Mouse (Mus musculus): Measurements from ENCODE around the gene 6430531B16Rik. TPM values are rescaled to one million over a fixed set of nuclear protein-coding genes. Genes with fewer than 3 reads are reported as not detected.

6430531B16Rik gene
- polyA plus RNA-seq, 1 experiment from 2014 or later, result 0.31 TPM

DNA sequence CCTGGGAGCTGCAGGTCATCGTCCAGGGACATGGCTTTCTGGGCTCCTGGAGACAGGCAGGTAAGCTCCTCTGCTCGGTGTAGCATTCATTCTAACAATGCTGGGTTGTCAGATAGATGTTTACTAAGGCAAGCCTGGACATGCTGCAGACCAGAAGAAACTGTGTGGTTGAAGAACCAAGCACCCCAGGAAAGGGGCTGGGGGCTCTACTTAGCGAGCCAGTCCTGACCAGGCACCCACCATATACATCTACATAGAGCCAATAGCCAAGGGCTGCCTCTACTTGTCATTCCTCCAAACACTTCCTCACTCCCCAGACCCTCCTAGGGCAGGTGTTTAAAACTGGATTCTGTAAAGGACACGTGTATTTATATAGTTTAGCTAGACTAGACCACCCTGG lies 15.6 kb upstream of the 6430531B16Rik start:
- Histone ChIP-seq H3K4me3 (ENCODE audit: low read depth, low read length) (no peak overlapping the region), H3K36me3 (ENCODE audit: control insufficient read depth, insufficient read depth, low read length) (peaks cover 6% of the 10 kb centered on the region; the same call in 1 of the 2 replicates), H3K27me3 (ENCODE audit: control insufficient read depth, insufficient read depth, low read length) (no peaks in the 10 kb centered on the region), H3K27ac (replicated peaks; ENCODE audit: low read depth, low read length) (no peak overlapping the region), H3K9ac (ENCODE audit: low read length) (no peak overlapping the region), H3K9me3 (ENCODE audit: control insufficient read depth, low read length) (no peaks in the 10 kb centered on the region), H3K4me1 (ENCODE audit: control insufficient read depth, insufficient read depth, low read length) (no peaks in the 10 kb centered on the region), H3K4me2 (ENCODE audit: low read depth, severe bottlenecking) (no peak overlapping the region)
- 77% methylated on average over 4 of the region's 4 CpGs for WGBS
- ATAC-seq (ENCODE audit: insufficient number of reproducible peaks, low FRiP score, low TSS enrichment, low read depth) (no peak), DNase-seq (ENCODE audit: low spot score) (no peak)

DNA sequence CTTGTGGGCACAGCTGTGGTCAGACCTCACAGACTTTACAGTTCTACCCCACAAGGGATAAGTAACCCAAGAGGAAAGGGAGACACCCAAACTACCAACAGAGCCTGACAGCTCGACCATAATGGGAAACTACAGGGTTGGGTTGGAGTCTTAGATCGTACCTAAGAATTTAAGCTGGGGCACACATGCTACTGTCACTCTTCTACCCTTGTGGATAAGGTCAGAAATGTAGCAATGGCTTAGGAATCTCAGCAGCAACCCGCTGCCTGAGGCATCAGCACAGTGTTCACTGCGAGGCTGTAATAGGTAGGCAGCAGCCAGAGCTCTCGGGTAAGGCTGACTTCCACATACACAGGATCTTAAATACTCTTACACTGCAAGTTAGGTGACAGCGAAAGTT lies 15.0 kb upstream of the 6430531B16Rik start:
- Histone ChIP-seq H3K27ac (replicated peaks; ENCODE audit: low read depth, low read length) (no peak overlapping the region), H3K36me3 (ENCODE audit: control insufficient read depth, insufficient read depth, low read length) (peaks cover 5% of the 10 kb centered on the region; the same call in 1 of the 2 replicates), H3K27me3 (ENCODE audit: control insufficient read depth, insufficient read depth, low read length) (no peaks in the 10 kb centered on the region), H3K9ac (ENCODE audit: low read length) (no peak overlapping the region), H3K4me2 (ENCODE audit: low read depth, severe bottlenecking) (no peak overlapping the region), H3K4me1 (ENCODE audit: control insufficient read depth, insufficient read depth, low read length) (no peaks in the 10 kb centered on the region), H3K4me3 (ENCODE audit: low read depth, low read length) (no peak overlapping the region), H3K9me3 (ENCODE audit: control insufficient read depth, low read length) (no peaks in the 10 kb centered on the region)
- WGBS, result 88% methylated on average over 6 of the region's 6 CpGs
- ATAC-seq (ENCODE audit: insufficient number of reproducible peaks, low FRiP score, low TSS enrichment, low read depth) (no peak), DNase-seq (ENCODE audit: low spot score) (no peak)

DNA sequence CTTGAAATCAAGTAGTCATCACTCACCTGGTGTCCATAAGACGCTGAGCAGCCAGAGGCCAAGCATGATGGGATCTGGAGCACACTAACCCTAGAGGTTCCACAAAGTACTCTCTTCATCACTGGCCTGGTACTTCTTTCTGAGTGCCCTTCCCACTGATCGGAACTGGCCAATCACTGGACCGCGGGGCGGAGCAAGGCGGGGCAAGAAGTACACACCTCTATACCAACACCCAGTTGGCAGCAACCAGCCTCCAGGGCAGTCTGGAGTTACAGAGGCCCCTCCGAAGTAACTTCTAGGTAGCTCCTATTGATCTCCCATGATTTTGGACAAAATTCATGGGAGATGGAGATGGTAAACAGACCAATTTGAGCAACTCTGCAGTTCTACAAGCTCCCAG lies 13.9 kb upstream of the 6430531B16Rik start, which contains the start of gene Adam8:
Gene Adam8, minus strand, starts transcription at position 157 of the 400 bp plus-strand sequence.
- Histone ChIP-seq H3K9me3 (ENCODE audit: control insufficient read depth, low read length) (no peaks in the 10 kb centered on the region), H3K4me2 (ENCODE audit: low read depth, severe bottlenecking) (no peak within 1 kb of the TSS), H3K27ac (replicated peaks; ENCODE audit: low read depth, low read length) (no peak within 1 kb of the TSS), H3K4me1 (ENCODE audit: control insufficient read depth, insufficient read depth, low read length) (no peaks in the 10 kb centered on the region), H3K4me3 (ENCODE audit: low read depth, low read length) (no peak within 1 kb of the TSS), H3K9ac (ENCODE audit: low read length) (no peak within 1 kb of the TSS), H3K27me3 (ENCODE audit: control insufficient read depth, insufficient read depth, low read length) (no peaks in the 10 kb centered on the region), H3K36me3 (ENCODE audit: control insufficient read depth, insufficient read depth, low read length) (peaks cover 5% of the 10 kb centered on the region; the same call in 1 of the 2 replicates)
- DNase-seq (ENCODE audit: low spot score) (no peak), ATAC-seq (ENCODE audit: insufficient number of reproducible peaks, low FRiP score, low TSS enrichment, low read depth) (no peak)
- 16% methylated on average over 7 of the region's 7 CpGs for WGBS

DNA sequence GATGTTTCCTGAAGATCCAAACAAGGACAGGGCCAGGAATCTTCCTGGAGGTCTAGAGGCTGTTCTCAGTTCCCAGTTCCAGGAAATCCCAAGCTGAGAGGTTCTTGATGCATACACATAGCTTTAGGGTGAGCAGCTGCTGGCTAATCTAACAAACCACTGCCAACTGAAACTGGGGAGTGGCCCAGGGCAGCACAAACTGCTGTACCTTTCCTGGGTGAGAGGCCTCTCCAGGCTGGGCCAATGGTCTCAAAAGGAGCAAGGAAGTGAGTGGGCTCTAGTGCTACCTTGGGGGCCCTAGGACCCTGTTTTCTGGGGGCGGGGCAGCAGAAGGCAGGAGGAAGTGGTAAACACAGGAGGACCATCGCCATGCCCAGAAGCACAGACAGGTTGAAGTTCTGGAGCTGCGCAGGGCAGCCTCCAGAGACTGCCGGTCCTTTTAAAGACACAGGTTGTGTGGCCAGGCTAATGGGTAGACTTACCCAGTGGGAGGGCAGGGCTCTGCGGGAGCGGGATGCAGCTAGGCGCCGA lies 12.4 kb upstream of the 6430531B16Rik start:
- no peaks in the 10 kb centered on the region for H3K4me1 ChIP-seq (ENCODE audit: control insufficient read depth, insufficient read depth, low read length)
- no peak overlapping the region for H3K27ac ChIP-seq (replicated peaks; ENCODE audit: low read depth, low read length)
- H3K4me2 ChIP-seq (ENCODE audit: low read depth, severe bottlenecking), result no peak overlapping the region
- ATAC-seq (ENCODE audit: insufficient number of reproducible peaks, low FRiP score, low TSS enrichment, low read depth) (no peak), DNase-seq (ENCODE audit: low spot score) (no peak)
- WGBS, result 74% methylated on average over 8 of the region's 8 CpGs
- H3K9ac ChIP-seq (ENCODE audit: low read length), result no peak overlapping the region
- no peaks in the 10 kb centered on the region for H3K27me3 ChIP-seq (ENCODE audit: control insufficient read depth, insufficient read depth, low read length)
- H3K9me3 ChIP-seq (ENCODE audit: control insufficient read depth, low read length), result no peaks in the 10 kb centered on the region
- no peak overlapping the region for H3K4me3 ChIP-seq (ENCODE audit: low read depth, low read length)
- H3K36me3 ChIP-seq (ENCODE audit: control insufficient read depth, insufficient read depth, low read length), result no peaks in the 10 kb centered on the region; the same call in 1 of the 2 replicates

GRCm38 (mm10) chr7:139988272-139988671 lies 9.7 kb upstream of the 6430531B16Rik start:
- no peak for DNase-seq (ENCODE audit: low spot score)
- no peaks in the 10 kb centered on the region for H3K27me3 ChIP-seq (ENCODE audit: control insufficient read depth, insufficient read depth, low read length)
- H3K4me1 ChIP-seq (ENCODE audit: control insufficient read depth, insufficient read depth, low read length), result no peaks in the 10 kb centered on the region
- 87% methylated on average over 9 of the region's 9 CpGs for WGBS
- H3K9me3 ChIP-seq (ENCODE audit: control insufficient read depth, low read length), result no peaks in the 10 kb centered on the region
- no peaks in the 10 kb centered on the region; the same call in 1 of the 2 replicates for H3K36me3 ChIP-seq (ENCODE audit: control insufficient read depth, insufficient read depth, low read length)
- H3K9ac ChIP-seq (ENCODE audit: low read length), result no peak overlapping the region
- no peak overlapping the region for H3K4me2 ChIP-seq (ENCODE audit: low read depth, severe bottlenecking)
- H3K4me3 ChIP-seq (ENCODE audit: low read depth, low read length), result no peak overlapping the region
- no peak for ATAC-seq (ENCODE audit: insufficient number of reproducible peaks, low FRiP score, low TSS enrichment, low read depth)
- H3K27ac ChIP-seq (replicated peaks; ENCODE audit: low read depth, low read length), result no peak overlapping the region

DNA sequence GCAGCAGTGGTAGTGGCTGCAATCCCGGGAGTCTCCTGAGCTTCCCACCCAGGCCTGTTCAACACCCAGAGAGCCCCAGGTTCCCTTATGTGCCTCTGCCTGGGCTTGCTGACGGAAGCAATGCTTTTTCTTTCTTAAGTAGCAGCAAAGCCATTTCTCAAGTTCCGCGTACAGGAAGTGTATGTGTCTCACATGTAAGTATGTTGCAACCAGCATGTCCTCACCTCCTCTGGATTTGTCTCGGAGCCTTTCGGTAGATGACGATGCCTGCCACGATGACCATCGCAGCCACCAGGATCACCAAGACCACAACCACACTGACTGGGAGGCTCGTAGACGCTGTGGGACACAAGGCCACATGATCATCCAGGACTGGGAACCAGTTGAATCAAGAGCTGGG lies 6.0 kb upstream of the 6430531B16Rik start:
- 89% methylated on average over 11 of the region's 11 CpGs for WGBS
- no peaks in the 10 kb centered on the region for H3K9me3 ChIP-seq (ENCODE audit: control insufficient read depth, low read length)
- no peak overlapping the region for H3K27ac ChIP-seq (replicated peaks; ENCODE audit: low read depth, low read length)
- H3K9ac ChIP-seq (ENCODE audit: low read length), result no peak overlapping the region
- no peak for DNase-seq (ENCODE audit: low spot score)
- H3K27me3 ChIP-seq (ENCODE audit: control insufficient read depth, insufficient read depth, low read length), result no peaks in the 10 kb centered on the region
- ATAC-seq (ENCODE audit: insufficient number of reproducible peaks, low FRiP score, low TSS enrichment, low read depth), result no peak
- H3K4me1 ChIP-seq (ENCODE audit: control insufficient read depth, insufficient read depth, low read length), result no peaks in the 10 kb centered on the region
- no peaks in the 10 kb centered on the region; the same call in 1 of the 2 replicates for H3K36me3 ChIP-seq (ENCODE audit: control insufficient read depth, insufficient read depth, low read length)
- no peak overlapping the region for H3K4me3 ChIP-seq (ENCODE audit: low read depth, low read length)
- no peak overlapping the region for H3K4me2 ChIP-seq (ENCODE audit: low read depth, severe bottlenecking)

DNA sequence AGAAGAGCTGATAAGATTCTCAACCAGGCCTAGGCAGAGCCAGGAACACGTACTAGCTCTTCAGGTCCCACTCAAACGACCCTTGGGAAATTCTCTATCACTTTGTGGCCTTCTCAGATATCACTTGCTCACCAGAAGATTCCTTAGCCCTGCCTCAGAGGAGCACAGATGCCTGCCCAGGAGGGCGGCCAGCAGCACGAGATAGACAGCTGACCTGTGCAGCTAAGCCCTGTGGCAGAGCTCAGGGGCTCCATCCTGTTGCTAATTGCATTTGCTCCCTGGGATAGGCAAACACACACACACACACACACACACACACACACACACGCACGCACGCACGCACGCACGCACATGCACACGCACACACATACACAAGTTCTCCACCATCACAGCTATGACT lies 3.5 kb upstream of the 6430531B16Rik start:
- H3K36me3 ChIP-seq (ENCODE audit: control insufficient read depth, insufficient read depth, low read length), result no peaks in the 10 kb centered on the region; the same call in 1 of the 2 replicates
- no peak overlapping the region for H3K4me3 ChIP-seq (ENCODE audit: low read depth, low read length)
- H3K27me3 ChIP-seq (ENCODE audit: control insufficient read depth, insufficient read depth, low read length), result no peaks in the 10 kb centered on the region
- H3K9ac ChIP-seq (ENCODE audit: low read length), result no peak overlapping the region
- H3K9me3 ChIP-seq (ENCODE audit: control insufficient read depth, low read length), result no peaks in the 10 kb centered on the region
- DNase-seq (ENCODE audit: low spot score) (no peak), ATAC-seq (ENCODE audit: insufficient number of reproducible peaks, low FRiP score, low TSS enrichment, low read depth) (no peak)
- H3K4me2 ChIP-seq (ENCODE audit: low read depth, severe bottlenecking), result no peak overlapping the region
- H3K27ac ChIP-seq (replicated peaks; ENCODE audit: low read depth, low read length), result no peak overlapping the region
- 88% methylated on average over 11 of the region's 11 CpGs for whole genome bisulfite sequencing
- H3K4me1 ChIP-seq (ENCODE audit: control insufficient read depth, insufficient read depth, low read length), result no peaks in the 10 kb centered on the region

DNA sequence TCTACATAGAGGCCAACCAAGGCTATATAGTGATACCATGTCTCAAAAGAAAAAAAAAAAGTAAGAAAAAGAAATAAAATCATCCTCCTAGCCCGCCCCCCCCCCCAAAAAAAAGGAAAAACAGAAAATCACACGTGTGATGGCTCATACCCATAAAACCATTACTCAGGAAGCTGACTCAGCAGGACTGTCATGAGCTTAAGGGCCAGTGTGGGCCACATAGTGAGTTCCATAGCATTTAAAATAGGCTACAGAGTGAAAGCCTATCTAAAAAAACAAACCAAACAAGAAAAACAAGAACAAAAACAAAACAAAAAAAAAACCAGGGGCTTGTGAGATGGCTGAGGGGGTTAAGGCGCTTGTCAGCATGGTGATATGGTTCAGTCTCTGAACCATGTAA lies 2.2 kb upstream of the 6430531B16Rik start:
- DNase-seq (ENCODE audit: low spot score), result no peak

More for the DNA sequence above, 2.2 kb upstream of the 6430531B16Rik start:
- no peaks in the 10 kb centered on the region for H3K36me3 ChIP-seq (ENCODE audit: control insufficient read depth, insufficient read depth, low read length)
- H3K9me3 ChIP-seq (ENCODE audit: control insufficient read depth, low read length), result no peaks in the 10 kb centered on the region
- no peak overlapping the region for H3K9ac ChIP-seq (ENCODE audit: low read length)
- no peaks in the 10 kb centered on the region for H3K27me3 ChIP-seq (ENCODE audit: control insufficient read depth, insufficient read depth, low read length)
- 57% methylated on average over 3 of the region's 3 CpGs for whole genome bisulfite sequencing
- H3K27ac ChIP-seq (replicated peaks; ENCODE audit: low read depth, low read length), result no peak overlapping the region
- ATAC-seq (ENCODE audit: insufficient number of reproducible peaks, low FRiP score, low TSS enrichment, low read depth), result no peak
- no peak overlapping the region for H3K4me2 ChIP-seq (ENCODE audit: low read depth, severe bottlenecking)
- no peaks in the 10 kb centered on the region for H3K4me1 ChIP-seq (ENCODE audit: control insufficient read depth, insufficient read depth, low read length)
- H3K4me3 ChIP-seq (ENCODE audit: low read depth, low read length), result no peak overlapping the region

Data from limb, embryonic 11.5 days (tissue).